Mouse (Mus musculus) right cerebral cortex, postnatal 36 days (tissue): ENCODE data around the gene H2-M10.1.
"Not testable (repeated sequence)": the region's sequence is repeated elsewhere in the genome, so short reads cannot be mapped to it uniquely, and the experiment has no call there.

Experiments
- DNase-seq, 2 experiments: peaks; one replicate each; pipeline ENCODE4 v3.0.0; 2022; ENCODE audit warnings: low spot score in 2 of 2, mixed read lengths in 1 of 2

Gene H2-M10.1

GRCm38 (mm10) chr17:36326055-36326454, at the start of gene H2-M10.1:
Gene H2-M10.1 (minus strand): TSS chr17:36326155.
- no peak for DNase-seq

GRCm38 (mm10) chr17:36368317-36368716, 42.4 kb upstream of the H2-M10.1 start, which contains the start of gene H2-M10.3:
Gene H2-M10.3 (minus strand): TSS chr17:36368417.
- not testable (repeated sequence) for DNase-seq

- not testable (repeated sequence) for DNase-seq
These were observed 36.4 kb upstream of the H2-M10.1 start for GRCm38 (mm10) chr17:36362404-36362803.

- DNase-seq = peak in 1 of 2 experiments; percentile 4
These were observed 31.6 kb upstream of the H2-M10.1 start for GRCm38 (mm10) chr17:36357512-36357911.

DNA sequence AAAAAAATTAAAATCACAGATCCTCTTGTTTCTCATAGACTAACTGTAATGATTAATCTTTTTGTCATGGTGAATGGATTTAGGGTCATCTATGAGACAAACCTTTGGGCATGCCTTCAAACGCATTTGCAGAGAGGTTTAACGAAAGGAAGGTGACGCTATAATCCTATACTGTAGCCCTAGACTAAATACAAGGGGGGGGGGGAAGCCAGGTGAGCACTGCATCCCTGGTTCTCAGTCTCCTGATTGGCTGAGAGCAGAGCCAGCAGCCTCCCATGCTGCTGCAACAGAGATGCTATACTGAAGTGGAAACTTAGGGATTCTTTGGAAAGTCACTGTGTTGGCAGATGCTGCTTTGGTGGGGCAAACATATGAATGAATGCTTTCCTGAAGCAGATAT, 29.8 kb upstream of the H2-M10.1 start:
- no peak for DNase-seq

DNA sequence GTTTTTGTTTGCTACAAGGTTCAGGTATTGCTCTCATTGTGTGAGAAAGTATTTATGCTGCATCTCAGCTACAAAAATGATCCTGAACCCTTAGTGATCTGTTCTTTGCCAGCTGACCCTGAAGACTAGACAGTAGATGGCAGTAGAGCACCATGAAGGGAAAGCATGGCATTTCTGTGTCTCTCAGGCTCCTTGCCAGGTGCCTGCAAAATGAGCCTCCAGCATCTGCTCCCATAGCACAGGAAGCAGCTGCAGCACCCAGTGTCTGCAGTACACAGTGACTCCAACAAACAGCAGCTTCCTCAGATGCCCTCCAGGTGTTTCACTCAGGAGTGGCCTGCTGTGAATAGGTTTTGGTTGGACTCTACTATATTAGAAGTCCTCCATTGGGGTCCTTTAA, 29.4 kb upstream of the H2-M10.1 start:
- peak; percentile 56 to 65 for DNase-seq

DNA sequence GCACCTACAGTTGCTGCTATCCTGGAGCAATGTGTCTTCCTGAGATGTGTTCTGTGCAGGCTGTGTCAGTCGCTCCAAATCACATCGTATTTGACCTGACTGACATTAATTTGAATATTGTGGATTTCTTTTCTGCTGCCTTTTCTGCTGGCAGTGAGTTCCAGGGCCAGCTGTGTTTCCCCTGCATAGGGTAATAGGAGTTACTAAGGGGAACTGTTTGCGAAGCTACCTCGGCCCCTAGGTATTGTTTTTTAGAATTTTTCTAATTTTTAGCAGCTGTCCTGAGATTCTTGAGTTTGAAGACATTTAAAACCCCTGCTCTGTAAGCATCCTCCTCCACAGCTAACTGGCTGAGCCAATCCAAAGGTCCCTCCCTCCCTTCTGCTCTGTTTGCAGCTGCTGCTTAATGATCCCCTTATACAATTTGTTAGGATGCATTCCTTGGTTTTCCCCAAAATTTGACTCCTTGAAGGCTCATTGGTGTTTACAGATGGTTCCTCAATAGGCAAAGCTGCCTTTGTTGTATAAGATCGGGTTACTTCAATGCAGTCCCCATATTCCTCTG, 10.2 kb downstream of the H2-M10.1 start:
- no peak for DNase-seq

DNA sequence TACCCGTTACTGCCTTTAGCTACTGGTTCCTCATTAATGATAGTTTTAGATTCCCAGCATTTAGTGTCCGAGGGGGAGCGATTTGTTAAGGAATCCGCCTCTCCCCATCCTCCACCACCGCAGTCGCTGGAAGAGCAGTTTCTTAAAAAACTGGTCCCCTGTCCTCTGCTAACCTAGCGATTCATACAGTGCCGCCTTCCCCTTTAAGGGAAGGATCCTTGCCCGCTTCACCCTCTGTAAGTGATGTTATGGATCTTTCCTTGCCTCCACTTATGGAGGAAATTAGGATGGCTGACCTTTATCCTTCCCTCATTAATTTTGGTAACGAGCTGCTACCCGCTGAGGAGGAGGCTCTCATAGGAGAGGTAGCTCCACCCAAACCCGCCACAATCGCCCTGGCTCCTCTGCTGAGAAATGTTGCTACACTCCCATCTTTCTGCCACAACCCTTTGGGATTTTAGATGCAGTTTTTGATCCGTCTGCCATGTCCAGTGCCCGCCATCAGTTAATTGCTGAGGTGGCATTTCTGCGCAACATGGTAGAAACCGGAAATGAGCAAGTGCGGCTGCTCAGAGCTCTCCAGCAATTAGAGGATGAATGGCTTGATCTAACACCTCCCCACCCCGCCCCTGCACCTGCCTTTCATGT, 10.8 kb downstream of the H2-M10.1 start:
- DNase-seq = peak; percentile 73 to 79

- DNase-seq = no peak
These were observed 11.4 kb downstream of the H2-M10.1 start for GRCm38 (mm10) chr17:36314511-36314910.

GRCm38 (mm10) chr17:36309293-36309692, 16.7 kb downstream of the H2-M10.1 start:
- DNase-seq = no peak

- peak; percentile 41 to 68 for DNase-seq
These were observed 17.1 kb downstream of the H2-M10.1 start for GRCm38 (mm10) chr17:36308855-36309254.

DNA sequence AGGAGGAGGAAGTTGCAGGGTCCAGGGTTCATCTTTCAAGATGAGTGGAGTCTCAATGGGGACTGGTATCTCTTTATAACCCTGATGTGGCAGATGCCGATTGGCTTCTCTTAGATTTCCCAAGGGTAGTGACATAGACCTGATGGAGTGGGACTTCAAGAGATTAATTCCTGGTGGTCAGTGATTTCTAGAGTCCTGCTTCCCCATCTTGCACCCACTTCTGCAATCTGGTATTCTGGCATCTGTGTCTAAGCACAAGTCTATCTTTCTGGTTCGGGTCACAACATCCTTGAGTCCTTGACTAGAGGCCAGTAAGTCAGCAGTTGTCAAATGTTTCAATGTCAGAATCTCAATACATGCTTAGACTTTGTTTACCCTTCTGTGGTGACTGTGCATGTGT, 39.6 kb downstream of the H2-M10.1 start, which contains the start of gene H2-M10.2:
H2-M10.2 (minus strand) TSS at position 101 of the 400 bp plus-strand sequence.
- no peak for DNase-seq

DNA sequence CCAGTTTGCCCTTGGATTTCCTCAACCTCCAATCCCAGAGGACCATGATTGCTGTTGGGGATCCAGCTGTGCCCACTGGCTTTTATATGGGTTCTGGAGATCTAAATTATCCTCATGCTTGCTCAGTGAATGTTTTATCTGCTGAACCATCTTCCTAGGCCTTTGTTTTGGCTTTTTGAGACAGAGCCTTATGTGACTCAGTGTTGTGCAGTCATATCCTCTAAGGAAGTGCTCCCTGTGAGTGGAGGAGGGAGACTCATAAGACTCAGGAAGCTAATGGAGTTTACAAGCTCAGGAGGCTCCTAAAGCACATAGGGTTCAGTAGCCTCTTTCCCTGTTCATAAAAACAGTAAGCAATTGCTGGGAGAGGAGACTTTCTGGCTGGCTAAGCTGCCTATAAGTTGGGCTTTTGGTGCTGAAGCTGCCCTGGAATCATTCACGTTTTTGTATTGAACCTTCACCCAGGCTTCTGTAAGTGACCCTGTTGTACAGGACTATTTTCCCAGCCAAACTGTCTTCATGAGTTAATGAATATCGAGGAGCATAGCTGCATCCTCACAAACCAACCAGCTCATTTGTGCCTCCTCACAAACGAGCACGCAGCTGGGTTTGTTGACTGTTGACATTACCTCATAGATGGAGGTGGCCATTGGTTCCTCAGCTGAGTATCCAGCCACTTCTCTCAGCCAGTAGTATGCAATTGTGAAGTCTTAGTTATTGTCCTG, 44.3 kb downstream of the H2-M10.1 start:
- no peak for DNase-seq

DNA sequence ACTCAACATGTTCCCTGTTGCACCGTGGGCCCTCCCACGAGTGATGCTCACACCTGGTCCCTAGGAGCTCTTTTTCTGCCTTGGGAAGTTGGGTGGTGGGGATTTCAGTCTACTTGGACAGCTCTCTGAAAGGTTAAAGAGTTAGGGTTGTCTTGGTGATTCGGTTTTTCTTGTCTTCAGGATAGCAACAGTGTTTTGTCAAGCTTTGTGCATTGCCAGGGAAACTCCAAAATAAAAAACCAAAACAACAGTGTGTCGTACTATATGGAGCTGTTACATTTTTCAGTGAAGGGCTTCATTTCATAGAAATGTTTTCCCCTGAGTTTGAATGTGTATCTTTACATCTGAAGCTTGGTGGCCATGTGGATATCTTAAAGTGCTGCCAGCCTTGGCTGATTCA, 51.2 kb downstream of the H2-M10.1 start:
- no peak for DNase-seq

DNA sequence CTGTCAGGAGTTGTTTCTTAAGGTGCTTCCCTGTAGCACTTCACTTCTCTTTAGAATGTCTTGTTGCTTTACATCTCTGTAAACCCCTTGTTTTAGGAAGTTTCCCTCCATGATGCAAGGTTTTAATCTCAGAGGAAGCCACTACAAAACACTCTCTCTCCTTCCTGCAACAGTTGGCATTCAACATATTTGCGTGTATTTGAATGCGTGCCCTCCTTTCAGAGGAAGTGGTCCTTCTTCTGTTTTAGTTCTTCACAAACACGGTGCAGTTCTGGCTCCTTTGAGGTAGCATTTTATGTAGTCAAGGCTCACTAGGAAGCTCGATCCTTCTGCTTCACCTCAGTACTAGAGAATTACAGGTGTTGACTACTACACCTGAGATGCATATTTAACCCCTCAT, 52.2 kb downstream of the H2-M10.1 start:
- DNase-seq = no peak
